Mouse (Mus musculus) urinary bladder, postnatal 4 days (tissue): ENCODE results near the gene Cdc25a.
A peak's percentile ranks its signal among the peaks of the same experiment; 100 is the strongest.

Experiments
- DNase-seq, 2 experiments: peaks; one replicate each; pipeline ENCODE4 v3.0.0; 2021 to 2022; ENCODE audit warnings: low spot score in 2 of 2

Gene Cdc25a

GRCm38 (mm10) chr9:109932756-109933375, 57.5 kb downstream of the Cdc25a start:
- DNase-seq: peak; percentile 44 to 61

- no peak for DNase-seq
Observed at GRCm38 (mm10) chr9:109939401-109939800, 64.0 kb downstream of the Cdc25a start.

- DNase-seq: no peak
Observed at GRCm38 (mm10) chr9:109942796-109943195, 67.4 kb downstream of the Cdc25a start.
